Mouse (Mus musculus) midbrain, embryonic 15.5 days (tissue): ENCODE measurements around the gene Sin3b. TPM values are rescaled to one million over a fixed set of nuclear protein-coding genes. Genes with fewer than 3 reads are reported as not detected.

Source experiments
- microRNA-seq: library from miRNA; unstranded; fragments of <30 nt; microRNA quantifications from one replicate; pipeline ENCODE4, GENCODE M21; 2016
- polyA plus RNA-seq: library from polyadenylated mRNA; unstranded; fragments of >200 nt; fragmentation: Nextera tagmentation; extraction: Ambion mirVana; gene quantifications from 2 replicates; pipeline ENCODE4 v1.2.1, GENCODE M21; 2015

The Sin3b gene
- polyA plus RNA-seq, 1 experiment from 2014 or later: 180 TPM

Small RNAs within 50 kb of the gene (microRNA-seq; reads per million reads assigned to microRNA genes)
- gene Gm26237: not detected

Other genes starting within 250 kb of the Sin3b start
- gene Cherp, start 248.1 kb upstream of the Sin3b start, polyA plus RNA-seq: 53.0 and 59.1 TPM in 2 replicates
- gene Slc35e1, start 230.7 kb upstream of the Sin3b start, polyA plus RNA-seq: 16.5 and 17.6 TPM in 2 replicates
- 19.1 and 20.3 TPM in 2 replicates for gene Med26, start 175.0 kb upstream of the Sin3b start, polyA plus RNA-seq
- gene Smim7, start 152.2 kb upstream of the Sin3b start, polyA plus RNA-seq: 120 and 129 TPM in 2 replicates
- 24.5 and 27.0 TPM in 2 replicates for gene Tmem38a, start 151.2 kb upstream of the Sin3b start, polyA plus RNA-seq
- gene Nwd1, start 76.6 kb upstream of the Sin3b start, polyA plus RNA-seq: 1.7 TPM in 2 replicates
- gene F2rl3, start 38.6 kb downstream of the Sin3b start, polyA plus RNA-seq: 0.59 and 0.69 TPM in 2 replicates